Mouse (Mus musculus) ES-E14 (cell line): ENCODE measurements at regions not wholly inside any gene's neighbourhood (a gene's known extent, or its start where the extent isn't known, plus 50 kb on each side); places are given as distances from the start of the nearest gene placed in this dataset.

Experiments
- HCFC1 ChIP-seq: IDR thresholded peaks from 2 replicates; pipeline ENCODE4 v1.6.1; 2012; ENCODE audit warnings: low read length, inconsistent platforms, borderline replicate concordance; ENCODE audit not compliant: insufficient read depth
- MAFK ChIP-seq: IDR thresholded peaks from 2 replicates; pipeline ENCODE4 v1.6.1; 2014; ENCODE audit warnings: mild to moderate bottlenecking, low read depth, low read length, inconsistent platforms; ENCODE audit not compliant: insufficient read depth
- ZC3H11A ChIP-seq: IDR thresholded peaks from 2 replicates; pipeline ENCODE4 v1.6.1; 2012; ENCODE audit warnings: low read depth, mild to moderate bottlenecking, inconsistent platforms, low read length, borderline replicate concordance
- ZNF384 ChIP-seq: IDR thresholded peaks from 2 replicates; pipeline ENCODE4 v1.6.1; 2012; ENCODE audit warnings: low read depth, low read length, inconsistent platforms

DNA sequence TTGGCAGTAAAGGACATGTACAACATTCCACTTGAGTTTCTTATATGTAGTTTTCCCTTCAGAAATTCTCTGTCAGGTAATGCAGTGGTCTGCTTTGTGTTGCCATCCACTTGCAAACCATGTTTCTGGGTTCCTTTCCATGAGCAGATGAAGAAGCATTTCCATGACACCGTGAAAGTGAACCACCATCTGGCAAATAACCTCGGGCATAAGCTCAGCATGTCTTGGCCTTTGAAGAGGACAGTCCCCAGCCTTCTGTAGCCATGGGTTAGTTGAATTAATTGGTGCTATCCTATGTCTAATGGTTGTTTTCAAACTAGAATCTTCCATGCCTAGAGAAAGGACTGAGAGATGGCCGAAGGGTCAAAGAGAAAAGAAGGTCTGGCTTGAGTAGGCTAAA is 414.3 kb upstream of the Id4 start:
- TF ChIP-seq HCFC1, result no peak
- TF ChIP-seq ZC3H11A, result no peak
- no peak for TF ChIP-seq MAFK
- TF ChIP-seq ZNF384, result no peak
